Mouse (Mus musculus) liver, postnatal 0 days (tissue): ENCODE results near the gene Hist1h2bh.

ENCODE experiments used
- CTCF ChIP-seq: sonication (generic); IDR thresholded peaks from 2 replicates; pipeline ENCODE4 v1.5.1; 2016; ENCODE audit warnings: antibody characterized with exemption, low read depth
- EP300 ChIP-seq: IDR thresholded peaks from 2 replicates; pipeline ENCODE4 v1.6.1; 2016; ENCODE audit warnings: antibody characterized with exemption, low read depth, mild to moderate bottlenecking

DNA sequence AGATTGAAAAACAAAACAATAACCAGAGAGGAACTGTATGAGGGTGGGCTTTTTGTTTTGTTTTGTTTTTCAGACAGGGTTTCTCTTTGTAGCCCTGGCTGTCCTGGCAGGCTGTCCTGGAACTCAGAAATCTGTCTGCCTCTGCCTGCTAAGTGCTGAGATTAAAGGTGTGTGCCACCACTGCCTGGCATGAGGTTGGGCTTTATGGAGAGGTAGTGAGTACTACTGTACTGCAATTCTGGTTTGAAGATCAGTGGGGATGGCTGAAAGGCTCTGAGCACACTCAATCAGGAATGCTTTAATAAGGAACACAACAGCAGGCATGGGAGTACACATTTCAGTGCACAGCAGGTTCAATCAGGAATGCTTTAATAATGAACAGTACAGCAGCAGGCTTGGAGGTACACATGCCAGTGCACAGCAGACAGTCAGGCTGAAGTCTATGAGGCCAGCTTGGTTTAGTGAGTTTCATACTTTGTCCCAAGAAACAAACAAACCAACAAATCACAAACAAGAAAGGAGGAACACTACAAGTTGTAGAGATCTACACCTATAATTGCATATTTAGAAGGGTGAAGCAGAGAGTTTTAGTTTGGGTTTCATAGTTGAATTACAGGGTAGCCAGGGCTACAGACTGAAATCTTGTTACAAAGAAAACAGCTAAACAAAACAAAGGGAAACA lies 40.3 kb upstream of the Hist1h2bh start:
- TF ChIP-seq CTCF (no peak), EP300 (no peak)
